Mouse (Mus musculus) CD8-positive naive resting alpha-beta T cell, adult 2 months (primary cell): ENCODE data around the gene Slc25a27.

ENCODE experiments used
- DNase-seq, 2 experiments: peaks; one replicate each; pipeline ENCODE4 v3.0.0; 2022; ENCODE audit warnings: low read depth in 2 of 2, low spot score in 2 of 2

Gene Slc25a27

DNA sequence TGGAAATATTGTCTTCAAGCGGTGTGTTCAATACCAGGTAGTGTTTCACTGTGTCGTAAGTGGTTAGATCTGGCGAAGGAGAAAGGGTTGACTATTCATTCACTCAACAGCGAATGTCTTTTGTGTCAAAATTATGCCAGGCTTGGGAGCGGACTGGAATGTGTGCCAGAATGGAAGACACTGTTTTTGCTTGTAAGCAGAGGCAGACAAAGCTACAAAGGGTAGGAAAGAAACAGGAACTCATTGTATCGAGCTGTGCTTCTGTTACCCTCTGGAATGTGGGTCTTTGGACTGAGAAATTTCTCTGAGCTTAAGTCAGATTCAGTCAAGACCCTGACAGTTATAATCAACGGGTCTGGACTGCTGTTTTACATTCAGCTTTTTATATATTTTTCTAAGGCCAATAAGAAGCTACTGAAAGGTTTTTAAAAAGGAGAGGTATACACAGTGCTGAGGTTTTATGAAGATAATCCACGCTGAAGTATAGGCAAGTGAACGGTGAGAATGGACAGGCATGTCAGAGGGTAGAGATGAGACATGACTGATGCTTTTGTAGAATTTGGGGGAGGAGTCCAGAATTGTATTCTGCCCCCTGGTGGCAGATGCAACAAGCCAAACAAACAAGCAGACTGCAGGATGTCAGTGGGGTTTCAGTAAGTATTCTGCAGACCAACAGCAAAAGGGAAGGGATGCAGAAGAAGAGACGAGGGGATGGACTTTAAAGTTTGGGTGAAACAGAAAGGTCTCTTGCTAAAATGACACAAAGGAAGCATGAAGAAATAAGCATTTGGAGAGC is 17.2 kb downstream of the Slc25a27 start:
- DNase-seq, result peak in 1 of 2 experiments; percentile 18

DNA sequence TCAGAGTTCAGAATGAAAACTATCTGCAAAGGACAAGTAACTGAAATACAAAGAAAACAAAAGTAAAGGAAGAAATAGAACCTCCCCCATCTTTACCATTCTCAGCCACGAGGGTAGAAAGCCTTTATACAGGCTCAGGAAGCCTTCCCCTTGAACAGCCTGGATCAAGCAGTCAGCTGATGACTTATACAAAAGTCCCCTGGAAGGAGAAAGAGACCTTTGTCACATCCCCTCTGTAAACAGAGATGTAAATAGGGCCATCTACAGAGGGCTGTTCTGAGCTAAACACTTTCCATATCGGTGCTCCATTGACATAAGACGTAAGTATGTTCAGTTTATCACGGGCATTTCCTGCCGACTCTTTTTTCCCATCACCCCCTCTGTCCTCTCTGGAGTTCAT is 20.1 kb downstream of the Slc25a27 start:
- no peak for DNase-seq

DNA sequence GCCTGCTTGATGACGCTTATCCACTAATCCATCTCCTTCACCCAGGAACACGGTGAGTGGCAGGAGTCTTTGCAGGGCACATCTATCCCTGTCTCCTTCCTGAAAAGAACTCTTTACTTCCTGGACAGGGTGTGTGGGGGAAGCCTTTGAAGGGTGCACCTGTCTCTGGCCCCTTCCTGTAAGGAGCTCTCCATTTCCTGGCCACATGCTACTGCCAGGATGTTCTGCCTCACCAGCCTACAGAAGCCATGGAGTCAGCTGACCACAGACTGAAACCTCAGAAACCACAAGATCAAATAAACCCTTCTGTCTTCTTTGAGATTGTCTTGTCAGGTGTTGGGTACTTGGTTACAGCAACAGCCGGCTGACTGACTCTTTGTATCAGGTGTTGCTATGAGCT is 21.9 kb downstream of the Slc25a27 start:
- peak in 1 of 2 experiments; percentile 10 for DNase-seq

DNA sequence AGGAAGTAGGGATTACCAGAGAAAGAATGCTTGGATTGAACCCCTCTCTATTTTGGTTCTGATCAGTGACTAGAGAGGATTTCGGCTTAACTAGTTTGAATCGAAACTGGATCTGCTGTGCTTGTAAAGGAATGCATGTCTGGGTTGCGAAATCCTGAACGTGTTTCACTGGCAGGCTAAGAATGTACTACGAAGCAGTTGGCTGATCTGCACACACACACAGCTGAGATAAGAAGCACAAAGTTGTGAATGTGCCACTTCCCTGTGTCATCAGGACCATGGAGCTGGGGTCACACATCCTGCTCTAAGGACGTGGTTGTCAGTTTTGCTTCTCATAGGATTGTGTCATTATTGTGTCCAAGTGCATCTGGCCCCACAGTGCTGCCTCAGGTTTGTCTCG is 22.6 kb downstream of the Slc25a27 start:
- no peak for DNase-seq

DNA sequence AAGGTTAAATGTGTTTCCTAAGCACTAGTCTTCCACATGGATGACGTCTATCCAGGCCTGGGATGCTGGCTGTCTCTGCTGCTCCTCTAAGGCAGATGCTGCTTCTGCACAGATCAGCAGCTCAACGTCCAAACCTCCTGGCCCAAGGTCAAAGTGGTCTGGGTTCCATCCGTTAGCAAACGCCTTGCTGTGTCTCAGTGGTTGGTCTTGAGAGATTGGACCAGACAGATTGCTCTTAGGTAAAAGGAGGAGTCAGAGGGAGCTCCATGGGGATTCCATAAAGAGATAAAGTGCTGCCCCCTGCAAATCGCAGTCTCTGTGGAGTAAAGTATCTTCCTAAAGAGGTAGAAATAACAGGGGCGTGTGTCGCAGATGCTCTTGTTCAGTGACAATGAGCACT is 23.8 kb downstream of the Slc25a27 start:
- DNase-seq, result no peak

DNA sequence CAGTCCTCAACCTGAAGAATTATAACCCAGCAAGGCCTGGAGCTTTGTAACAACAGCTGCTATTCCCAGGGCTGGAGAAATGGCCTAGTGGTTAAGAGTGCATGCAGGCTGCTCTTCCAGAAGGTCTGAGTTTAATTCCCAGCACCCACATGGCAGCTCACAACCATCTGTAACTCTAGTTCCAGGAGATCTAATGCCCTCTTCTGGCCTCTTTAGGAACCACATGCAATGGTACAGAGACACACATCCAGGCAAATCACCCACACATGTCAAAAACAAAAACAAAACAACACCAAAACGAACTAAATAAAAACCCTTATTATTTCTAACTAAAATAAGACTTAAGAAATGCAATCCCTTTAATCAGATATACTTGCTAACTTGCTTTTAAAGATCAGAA is 26.2 kb downstream of the Slc25a27 start:
- DNase-seq, result no peak

DNA sequence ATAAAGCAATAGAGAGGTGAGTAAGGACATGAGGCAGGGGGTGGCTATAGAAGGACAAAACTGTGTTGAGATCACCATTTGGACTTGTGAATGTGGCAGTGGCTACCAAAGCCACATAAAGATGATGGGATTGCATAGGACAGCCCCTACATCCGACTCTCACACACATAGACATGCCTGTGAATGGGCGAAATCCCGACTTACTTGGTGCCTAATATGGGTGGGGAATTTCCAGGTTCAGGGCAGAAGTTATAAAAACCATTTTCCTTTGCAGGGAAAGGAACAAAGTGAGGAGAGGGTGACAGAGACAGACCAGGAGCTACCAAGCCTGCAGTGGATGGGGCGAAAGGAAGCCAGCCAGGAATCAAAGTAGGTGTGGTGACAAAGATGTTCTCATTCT is 29.9 kb downstream of the Slc25a27 start:
- DNase-seq, result no peak

DNA sequence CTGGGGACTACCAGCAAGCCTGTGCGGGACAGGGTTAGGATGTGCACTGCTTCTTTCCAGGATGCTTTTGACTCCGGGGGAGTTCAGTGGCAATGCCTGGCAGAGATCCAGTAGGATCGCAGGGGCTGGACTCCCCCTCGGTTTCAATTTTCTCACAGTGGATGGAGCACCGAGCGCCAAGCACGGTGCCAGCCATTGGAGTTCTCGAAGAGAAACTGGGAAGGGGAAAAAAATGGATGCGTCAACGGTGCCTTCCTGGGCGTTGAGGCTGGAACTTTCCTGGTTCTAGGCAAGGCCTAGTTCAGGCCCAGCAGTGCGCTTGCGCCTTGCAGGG is 36.6 kb downstream of the Slc25a27 start:
- DNase-seq, result no peak

DNA sequence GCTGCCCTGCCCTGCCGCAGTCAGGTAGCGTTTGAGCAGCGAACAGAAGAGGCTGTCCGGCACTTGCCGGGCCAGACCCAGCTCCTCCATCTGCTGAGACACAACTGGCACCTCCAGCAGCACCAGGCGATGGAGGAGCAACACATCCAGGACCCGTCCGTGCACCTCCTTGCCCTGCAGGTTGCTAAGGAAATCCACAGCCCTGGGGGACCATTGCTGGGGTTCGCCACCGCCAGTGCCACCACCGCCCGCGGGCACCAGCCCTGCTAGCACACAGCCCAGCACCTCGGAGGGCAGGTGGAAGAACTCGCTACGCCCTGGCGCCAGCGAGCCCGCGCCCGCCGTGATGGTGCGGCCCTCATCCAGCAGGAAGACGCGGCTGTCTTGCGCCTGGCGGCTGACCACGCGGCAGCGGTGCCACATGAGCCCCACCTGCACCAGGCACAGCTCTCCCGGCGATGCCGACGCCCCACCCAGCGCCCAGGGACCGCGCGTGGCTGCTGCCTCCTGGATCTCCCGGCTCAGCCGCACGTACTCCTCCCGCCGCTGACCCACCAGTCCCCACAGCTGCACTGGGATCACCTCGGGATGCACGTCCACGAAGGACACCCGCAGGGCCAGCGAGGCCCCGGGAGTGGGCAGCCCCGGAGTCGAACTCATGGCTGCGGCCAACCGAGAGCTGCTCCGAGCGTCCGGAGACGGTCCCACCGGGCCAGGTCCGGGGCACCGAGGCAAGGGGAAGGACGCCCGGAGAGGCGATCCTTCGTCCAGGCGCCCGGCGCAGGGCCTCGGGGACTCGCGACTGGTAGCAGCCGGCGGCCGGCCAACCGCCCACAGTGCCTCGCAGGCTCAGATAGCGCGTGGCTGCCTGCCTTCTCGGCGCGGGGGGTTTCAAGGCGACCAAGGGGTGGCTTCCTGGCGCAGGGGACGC is 37.3 kb downstream of the Slc25a27 start, which contains the start of gene Tdrd6:
TSS of gene Tdrd6 (minus strand) at position 804 of the 931 bp plus-strand sequence.
- no peak for DNase-seq

DNA sequence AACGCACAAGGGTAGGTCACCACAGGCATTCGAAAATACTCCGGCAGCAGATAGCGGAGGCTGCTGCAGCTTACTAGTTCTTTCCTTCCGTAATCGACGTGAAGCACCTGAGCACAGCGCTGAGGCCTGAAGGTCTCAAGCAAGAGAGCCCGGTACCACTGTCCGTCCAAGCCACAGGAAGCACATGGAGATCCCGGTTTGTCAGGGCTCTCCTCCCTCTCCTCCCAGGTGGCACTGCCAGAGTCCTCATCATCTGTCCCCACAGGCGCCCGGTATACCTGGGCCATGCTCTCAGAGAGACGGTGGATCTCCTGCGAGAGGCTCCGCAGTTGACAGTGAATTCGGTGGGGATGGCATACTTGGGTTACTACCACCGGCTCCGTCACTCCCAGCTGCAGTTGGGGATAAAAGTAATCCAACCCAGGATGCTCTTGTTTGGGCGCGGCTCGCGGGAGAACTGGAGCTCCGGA is 38.0 kb downstream of the Slc25a27 start:
- no peak for DNase-seq

DNA sequence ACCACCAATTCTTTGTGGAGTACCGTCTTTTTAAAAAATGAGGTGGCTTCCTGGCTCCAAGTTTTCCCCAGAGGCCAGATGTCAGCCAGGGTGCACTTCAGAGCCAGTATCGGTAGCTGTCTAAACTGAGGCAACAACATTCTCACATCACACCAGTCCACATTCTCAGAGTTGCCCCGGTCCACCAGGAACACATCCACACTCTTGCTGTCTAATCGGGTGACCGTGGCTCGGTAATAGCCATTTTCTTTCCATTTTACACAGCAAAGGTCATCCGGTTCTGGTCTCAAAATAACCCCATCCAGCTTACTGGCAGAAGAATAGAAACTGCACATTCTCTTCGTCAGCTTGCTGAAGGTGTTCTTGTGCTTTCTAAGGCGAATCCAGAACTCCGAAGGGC is 38.8 kb downstream of the Slc25a27 start:
- DNase-seq, result no peak

DNA sequence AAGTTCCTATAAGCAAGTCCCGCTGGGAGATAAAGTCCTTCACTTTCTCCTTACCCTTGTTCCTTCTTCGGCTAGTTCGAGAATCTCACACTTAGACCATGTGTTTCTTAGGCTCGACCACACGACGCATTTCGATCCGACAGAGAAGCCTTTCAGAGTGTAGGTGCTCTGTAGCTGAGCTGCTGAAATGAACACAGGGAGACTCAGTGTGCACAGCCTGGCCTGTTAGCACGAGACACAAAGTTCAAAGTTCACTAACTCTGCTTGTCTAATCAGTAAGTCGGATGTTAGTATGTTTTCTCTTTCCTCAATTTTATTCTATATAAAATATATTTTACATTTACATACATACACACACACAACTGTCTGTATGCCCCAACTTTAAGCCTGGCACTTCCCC is 44.9 kb downstream of the Slc25a27 start:
- DNase-seq, result no peak

DNA sequence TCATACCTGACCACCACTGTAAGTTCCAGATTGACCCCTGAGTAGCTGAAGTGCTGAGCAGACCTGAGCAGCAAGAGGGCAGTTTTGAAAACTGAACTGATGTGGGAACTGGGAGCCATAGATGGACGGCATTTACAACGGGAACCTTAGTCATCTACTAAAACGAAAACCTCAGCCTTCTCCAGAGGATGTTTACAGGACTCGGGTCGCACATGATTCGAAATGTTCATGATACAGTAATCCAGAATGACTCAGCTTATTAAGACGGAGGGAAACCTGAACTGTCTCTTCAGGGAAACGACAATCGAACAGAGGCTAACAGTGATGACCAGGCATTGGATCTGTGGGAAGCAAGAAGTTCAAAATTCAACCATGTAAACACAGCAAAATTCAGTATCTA is 47.9 kb downstream of the Slc25a27 start:
- no peak for DNase-seq

DNA sequence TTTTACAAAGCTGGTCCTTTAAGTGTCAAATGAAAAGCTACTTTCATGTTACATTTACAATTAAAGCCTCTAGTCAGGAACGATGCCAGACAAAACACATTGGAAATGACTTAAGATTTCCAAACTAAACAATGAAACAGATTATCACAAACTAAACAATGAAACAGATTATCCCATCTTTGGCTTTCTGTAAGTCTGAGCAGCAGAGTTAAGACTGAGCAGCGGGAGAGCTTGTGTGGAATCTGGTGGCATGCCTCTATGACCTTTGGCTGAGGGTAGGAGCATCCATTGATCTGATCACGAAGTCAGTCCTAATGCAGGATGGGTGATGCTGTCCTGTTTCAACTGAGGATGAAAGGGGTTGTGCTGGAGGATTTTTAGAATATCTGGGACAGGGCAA is 54.8 kb downstream of the Slc25a27 start:
- DNase-seq, result no peak

DNA sequence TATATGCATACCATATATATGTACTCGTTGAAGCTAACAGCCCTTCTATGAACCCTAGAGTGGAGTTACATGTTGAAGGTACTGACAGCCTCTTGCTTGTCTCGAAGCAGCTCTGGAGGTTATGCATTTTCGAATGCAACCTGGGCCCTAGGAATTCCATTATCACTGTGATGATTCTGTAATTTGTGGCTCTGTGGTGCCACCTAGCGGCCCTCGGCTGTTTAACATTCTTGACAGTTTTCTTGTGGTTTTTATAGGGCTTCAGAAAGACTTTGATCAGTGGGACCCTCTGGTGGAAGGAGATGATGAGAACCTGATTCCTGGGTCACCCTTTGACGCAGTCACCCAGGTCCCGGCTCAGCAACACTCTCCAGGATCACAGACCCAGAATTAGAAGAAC is 55.4 kb downstream of the Slc25a27 start:
- peak in 1 of 2 experiments; percentile 13 for DNase-seq

DNA sequence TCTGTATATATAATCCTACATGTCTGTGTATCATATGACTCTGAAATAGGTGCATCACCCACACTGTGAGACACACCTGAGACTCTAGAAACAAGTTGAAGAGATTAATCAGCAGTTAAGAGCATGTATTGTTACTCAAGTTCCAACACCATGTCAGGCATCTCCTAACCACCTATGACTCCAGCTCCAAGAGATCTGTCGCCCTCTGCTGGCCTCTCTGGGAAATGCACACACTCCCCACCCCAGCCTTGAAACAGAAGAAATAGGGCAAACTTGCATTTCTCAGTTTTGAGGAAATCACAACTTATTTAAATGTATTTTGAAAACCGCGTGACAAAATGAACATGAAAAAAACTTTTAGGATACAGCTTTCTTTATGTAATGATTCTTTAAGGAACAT is 60.3 kb downstream of the Slc25a27 start:
- DNase-seq, result peak; percentile 28 to 47

DNA sequence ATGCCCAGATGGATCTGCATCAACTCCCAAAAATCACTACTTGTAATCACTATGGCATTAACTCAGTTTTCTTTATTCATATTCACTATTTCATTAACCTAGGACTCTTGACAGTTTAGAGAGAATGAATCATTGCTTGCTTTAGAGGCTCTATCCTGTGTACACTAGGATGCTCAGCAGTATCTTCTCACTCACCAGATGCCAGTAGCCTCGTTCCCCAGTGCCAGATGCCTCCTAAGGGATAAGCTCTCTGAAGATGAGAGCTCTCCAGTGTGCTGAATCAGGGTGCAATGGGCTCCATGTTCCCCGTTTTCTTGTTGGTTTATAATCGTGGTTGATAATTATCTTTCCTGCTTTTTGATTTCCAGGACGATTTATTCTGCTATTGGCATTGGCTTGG is 68.3 kb downstream of the Slc25a27 start:
- DNase-seq, result no peak

DNA sequence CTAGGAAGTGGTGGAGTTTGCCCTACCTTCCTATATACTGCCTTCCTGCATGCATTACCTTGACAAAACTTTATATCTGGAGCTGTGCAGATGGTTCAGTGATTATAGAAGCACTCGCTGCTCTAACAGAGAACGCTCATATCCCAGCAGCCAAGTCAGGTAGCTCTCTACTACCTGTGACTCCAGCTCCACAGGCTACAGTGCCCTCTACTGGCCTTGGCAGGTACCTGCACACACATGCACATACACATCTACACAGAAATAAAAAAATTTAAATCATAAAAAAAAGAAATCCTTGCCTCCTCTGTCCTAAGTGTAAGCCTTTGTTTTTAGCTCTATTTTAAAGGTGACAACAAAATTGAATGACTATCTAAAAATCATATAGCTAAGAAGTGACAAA is 69.3 kb downstream of the Slc25a27 start:
- no peak for DNase-seq

DNA sequence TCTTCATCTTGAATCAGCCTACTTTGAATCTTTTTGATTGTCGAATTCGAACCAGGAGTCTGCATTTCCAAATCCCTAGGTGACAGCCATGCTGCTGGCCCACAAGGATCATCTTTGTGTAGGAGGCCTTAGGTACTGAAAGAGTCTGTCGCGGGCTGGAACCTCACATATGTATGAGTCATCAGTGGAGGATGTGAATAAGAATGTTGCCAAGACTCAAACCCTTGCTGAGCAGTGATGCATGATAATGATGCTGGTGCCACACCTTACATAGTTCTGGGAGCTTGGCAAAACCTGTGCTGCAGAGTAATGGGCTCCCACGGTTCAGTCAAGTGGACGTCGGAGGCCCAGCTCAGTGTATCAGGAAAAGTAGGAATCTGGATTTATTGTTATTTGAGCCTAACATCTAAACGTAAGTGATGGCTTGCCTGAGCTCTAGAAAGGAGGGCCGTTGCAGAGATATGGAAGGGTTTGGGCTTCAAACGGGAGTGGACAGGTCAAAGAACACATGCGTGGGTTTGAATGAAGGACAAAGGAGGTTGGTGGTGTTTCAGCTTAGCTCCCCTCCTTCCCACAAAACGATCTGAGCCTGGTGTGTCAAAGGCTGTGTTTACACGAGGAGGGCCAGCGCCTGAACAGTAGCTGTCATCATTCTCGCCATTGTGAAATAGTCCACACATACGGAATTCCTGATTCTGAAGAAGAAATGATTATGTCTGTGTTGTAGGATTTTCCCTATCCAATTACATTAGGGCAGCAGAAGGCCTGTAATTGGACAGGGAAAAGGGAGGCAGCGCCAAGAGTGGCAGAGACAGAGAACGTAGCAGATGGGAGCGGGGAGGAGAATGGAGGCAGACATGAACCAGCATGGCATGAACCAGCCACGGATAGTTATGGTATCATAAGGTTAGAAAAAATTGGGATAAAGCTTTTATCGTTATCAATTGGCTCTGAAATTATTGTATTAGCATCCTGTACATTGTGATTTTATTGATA is 74.4 kb downstream of the Slc25a27 start:
- DNase-seq, result no peak
